Mouse (Mus musculus): ENCODE measurements at regions not wholly inside any gene's neighbourhood (a gene's known extent, or its start where the extent isn't known, plus 50 kb on each side); places are given as distances from the start of the nearest gene placed in this dataset.

DNA sequence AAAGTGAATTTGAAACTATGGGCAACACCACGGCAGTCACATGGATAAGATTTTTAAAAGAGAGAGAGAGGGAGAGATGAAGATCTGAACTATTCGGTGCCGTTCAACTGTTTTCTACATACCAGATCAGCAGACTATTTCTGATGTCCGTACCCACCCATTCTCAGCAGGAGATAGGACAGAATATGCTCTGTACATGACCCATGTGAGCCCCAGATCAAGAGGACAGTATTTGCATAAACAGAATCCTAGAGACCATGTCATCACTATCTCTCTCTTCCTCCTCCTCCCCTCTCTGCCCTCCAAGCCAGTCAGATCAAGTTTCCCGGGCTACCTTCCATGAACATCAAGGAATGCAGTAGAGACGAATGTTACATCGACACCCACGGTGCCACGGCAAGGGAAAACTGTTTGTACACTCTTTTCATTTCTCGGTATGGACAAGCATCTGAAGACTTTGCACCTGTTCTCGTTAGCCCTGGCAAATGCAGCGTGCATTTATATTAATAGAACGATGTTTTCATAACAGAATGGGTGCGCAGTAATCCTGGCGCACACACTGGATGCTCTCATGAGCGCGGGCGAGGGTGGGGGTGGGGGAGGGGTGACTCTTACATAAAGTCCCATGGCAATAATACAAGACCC, 177.7 kb downstream of the Rps12 start:
- Histone ChIP-seq H3K9me3 (no peaks in the 10 kb centered on the region), H3K4me2 (no peak overlapping the region), H3K36me3 (no peaks in the 10 kb centered on the region), H3K4me3 (no peak overlapping the region), H3K27ac (replicated peaks) (no peak overlapping the region), H3K9ac (no peak overlapping the region), H3K27me3 (no peaks in the 10 kb centered on the region), H3K4me1 (replicated peaks) (no peaks in the 10 kb centered on the region; the same call in 1 of the 2 replicates)
- WGBS, result 67% methylated on average over 18 of the region's 18 CpGs
- ATAC-seq (ENCODE audit: low read depth), result no peak

DNA sequence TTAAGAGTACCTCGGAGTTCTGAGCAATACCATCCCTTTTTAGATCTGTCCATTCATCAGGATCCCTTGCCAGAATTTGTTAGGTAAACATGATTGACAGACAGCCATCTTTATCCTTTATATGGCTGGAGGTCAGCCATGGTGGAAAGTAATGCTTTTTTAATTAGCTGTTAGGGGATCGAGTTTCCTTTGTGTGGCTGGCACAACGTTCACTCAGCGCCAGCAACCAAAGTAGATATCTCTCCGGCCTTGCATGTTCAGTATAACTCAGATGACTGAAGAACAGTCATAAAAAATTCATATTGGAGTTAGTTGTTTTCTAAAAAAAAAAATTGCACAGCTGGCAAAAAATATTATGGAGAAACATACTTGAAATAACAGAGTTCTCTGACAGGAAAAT, 186.4 kb downstream of the Rps12 start:
- Histone ChIP-seq H3K27me3 (no peaks in the 10 kb centered on the region), H3K4me1 (replicated peaks) (no peaks in the 10 kb centered on the region), H3K27ac (replicated peaks) (no peak overlapping the region), H3K4me2 (no peak overlapping the region), H3K9ac (no peak overlapping the region), H3K9me3 (no peaks in the 10 kb centered on the region), H3K36me3 (no peaks in the 10 kb centered on the region), H3K4me3 (no peak overlapping the region)
- WGBS, result 56% methylated on average over 5 of the region's 5 CpGs
- ATAC-seq (ENCODE audit: low read depth), result no peak

DNA sequence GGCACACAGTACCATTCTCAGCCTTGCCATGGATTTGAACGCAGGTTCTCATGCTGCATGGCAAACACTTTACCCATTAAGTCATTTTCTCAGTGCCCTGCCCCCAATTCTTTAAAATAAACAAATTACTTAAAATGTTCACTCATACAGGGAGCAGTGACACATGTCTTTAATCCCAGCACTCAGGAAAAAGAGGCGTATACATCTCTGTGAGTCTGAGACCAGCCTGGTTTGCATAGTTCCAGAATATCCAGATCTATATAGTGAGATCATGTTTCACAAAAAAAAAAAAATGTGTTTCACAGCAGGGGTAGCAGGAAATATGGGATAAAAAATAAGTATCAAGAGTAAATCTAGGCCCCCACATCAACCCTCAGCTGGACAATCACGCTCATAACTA, 191.5 kb downstream of the Rps12 start:
- WGBS, result 89% methylated on average over 3 of the region's 3 CpGs
- Histone ChIP-seq H3K9ac (no peak overlapping the region), H3K4me2 (no peak overlapping the region), H3K9me3 (no peaks in the 10 kb centered on the region), H3K27me3 (no peaks in the 10 kb centered on the region), H3K27ac (replicated peaks) (no peak overlapping the region), H3K36me3 (no peaks in the 10 kb centered on the region), H3K4me1 (replicated peaks) (no peaks in the 10 kb centered on the region), H3K4me3 (no peak overlapping the region)
- ATAC-seq (ENCODE audit: low read depth), result no peak

DNA sequence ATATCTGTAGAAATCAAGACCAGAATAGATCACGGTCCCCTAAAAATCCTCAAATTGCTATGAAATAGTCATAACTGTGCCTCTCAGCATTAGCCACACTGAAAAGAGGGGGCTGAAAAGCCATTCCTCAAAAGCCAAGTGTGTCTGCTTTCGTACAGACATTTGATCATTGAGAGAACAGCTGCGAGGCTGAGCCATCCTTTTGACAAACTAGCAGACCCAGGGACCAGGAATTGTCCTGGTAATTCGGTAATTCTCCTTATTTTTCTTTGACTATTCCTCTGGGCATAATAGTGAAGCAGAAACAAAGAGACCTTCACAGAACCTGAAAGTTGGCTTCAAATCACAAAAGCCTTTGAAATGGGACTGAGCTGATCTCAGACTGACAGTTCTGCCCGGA, 206.8 kb downstream of the Rps12 start:
- Histone ChIP-seq H3K9ac (no peak overlapping the region), H3K4me1 (replicated peaks) (no peaks in the 10 kb centered on the region), H3K27me3 (no peaks in the 10 kb centered on the region), H3K4me2 (no peak overlapping the region), H3K9me3 (no peaks in the 10 kb centered on the region), H3K27ac (replicated peaks) (no peak overlapping the region), H3K4me3 (no peak overlapping the region), H3K36me3 (no peaks in the 10 kb centered on the region)
- ATAC-seq (ENCODE audit: low read depth), result no peak
- 63% methylated on average over 5 of the region's 5 CpGs for WGBS

DNA sequence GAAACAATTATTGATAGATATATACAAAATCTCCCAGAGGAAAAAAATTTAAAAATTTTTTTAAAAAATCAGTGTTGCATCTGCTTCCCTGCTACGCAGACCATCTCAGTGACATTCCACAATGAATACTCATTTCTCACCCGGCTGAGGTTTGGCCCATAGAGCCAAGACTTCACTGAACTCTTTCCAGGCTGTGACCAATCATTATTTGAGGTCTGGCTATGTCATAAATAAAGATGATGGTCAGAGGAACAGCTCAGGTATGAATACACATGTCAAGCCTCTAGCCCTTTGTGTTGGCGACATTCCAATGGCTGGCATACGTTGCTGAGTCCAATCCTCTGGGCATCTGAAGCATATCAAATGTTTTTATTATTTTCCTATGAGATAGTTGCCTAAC, 216.1 kb downstream of the Rps12 start:
- ATAC-seq (ENCODE audit: low read depth), result no peak
- 85% methylated on average over 4 of the region's 4 CpGs for WGBS
- Histone ChIP-seq H3K4me3 (no peak overlapping the region), H3K9ac (no peak overlapping the region), H3K27me3 (no peaks in the 10 kb centered on the region), H3K4me1 (replicated peaks) (no peaks in the 10 kb centered on the region), H3K36me3 (no peaks in the 10 kb centered on the region), H3K27ac (replicated peaks) (no peak overlapping the region), H3K4me2 (no peak overlapping the region), H3K9me3 (no peaks in the 10 kb centered on the region)

DNA sequence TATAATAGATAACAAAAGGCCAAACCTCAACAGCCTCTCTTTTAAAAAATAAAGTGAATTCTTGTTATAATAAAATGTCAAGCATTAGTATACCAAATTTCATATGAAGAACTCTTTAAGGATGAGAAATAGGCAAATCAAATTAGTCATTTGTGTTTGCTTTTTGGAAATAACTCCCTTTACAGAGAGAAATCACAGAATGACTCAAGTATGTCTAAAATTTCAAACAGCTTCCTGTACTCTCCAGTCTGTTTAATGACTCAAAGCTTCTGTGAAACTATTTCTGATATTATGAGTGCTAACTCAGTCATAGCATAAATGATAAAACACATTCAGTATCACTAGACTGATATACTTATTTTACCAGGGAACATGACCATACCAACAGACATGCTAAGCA, 217.7 kb downstream of the Rps12 start:
- no peak overlapping the region for H3K4me3 ChIP-seq
- ATAC-seq (ENCODE audit: low read depth), result no peak
- no peak overlapping the region for H3K9ac ChIP-seq
- H3K27me3 ChIP-seq, result no peaks in the 10 kb centered on the region
- H3K27ac ChIP-seq (replicated peaks), result no peak overlapping the region
- H3K4me1 ChIP-seq (replicated peaks), result no peaks in the 10 kb centered on the region
- H3K4me2 ChIP-seq, result no peak overlapping the region
- H3K36me3 ChIP-seq, result no peaks in the 10 kb centered on the region
- no peaks in the 10 kb centered on the region for H3K9me3 ChIP-seq

DNA sequence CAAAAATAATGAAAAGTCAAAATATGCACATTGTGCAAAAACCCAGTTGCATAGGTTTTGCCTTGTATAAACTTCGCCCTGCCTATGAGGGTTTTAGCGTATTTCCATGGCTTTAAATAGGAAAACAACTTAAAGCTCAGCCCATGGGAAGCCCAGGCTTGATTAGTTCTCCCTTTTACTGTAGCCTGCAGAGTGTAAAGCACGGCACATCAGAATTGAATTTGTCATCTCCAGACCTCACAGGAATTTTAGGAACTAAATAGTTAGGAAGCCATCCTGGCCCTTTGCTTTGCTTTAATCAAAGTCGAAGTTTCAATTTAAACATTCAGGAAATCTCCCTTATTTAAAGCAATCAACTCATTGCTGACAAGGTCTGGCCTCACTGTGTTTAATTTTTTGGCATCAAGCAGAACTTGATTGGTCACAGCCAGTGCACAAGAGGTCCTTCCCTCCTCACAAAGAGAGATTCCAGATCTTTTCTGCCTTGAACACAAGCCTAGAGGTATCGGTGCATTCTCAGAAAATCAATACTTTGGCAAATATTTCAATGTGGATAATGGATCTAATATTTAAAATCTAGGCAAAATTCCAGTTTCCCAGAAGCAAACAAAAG, 211.8 kb upstream of the Eya4 start:
- WGBS, result 90% methylated on average over 5 of the region's 5 CpGs
- H3K27me3 ChIP-seq, result no peaks in the 10 kb centered on the region
- no peak for ATAC-seq (ENCODE audit: low read depth)

DNA sequence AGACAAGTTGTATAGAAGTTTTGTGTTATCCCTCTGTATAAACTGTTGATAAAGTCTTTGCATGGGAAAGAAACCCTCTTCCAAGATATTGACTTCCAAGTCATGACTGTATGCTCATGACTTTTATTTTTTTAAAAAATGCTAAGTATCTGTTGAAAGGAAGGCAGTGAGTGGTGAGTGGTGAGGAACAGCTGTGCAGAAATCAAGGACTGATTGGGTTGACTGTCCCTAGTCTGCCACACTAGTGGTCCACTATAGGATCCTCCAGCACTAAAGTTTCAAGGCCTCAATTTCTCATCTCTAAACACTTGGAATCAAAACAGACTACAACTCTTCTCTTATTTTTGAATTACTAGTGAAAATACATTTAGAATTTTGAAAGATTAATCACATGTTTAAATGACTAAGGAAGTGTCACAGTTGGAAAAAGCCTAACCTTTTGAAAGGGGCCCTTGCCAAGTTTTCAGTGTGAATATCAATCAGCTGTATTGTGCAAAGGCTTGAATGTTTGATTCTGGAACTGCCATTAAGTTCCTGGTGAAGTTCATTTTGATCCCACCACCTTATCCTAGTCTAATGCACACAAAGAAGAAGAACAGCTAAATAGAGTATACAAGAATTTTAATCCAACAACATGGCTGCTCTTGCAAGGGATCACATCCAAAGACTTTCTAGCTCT, 209.5 kb upstream of the Eya4 start:
- Histone ChIP-seq H3K4me3 (no peak overlapping the region), H3K9ac (no peak overlapping the region), H3K27ac (replicated peaks) (no peak overlapping the region), H3K4me2 (no peak overlapping the region), H3K27me3 (no peaks in the 10 kb centered on the region), H3K9me3 (no peaks in the 10 kb centered on the region), H3K4me1 (replicated peaks) (no peaks in the 10 kb centered on the region), H3K36me3 (no peaks in the 10 kb centered on the region)
- ATAC-seq (ENCODE audit: low read depth), result no peak

More for the DNA sequence above, 211.8 kb upstream of the Eya4 start:
- Histone ChIP-seq H3K4me1 (replicated peaks) (no peaks in the 10 kb centered on the region), H3K4me3 (no peak overlapping the region), H3K4me2 (no peak overlapping the region), H3K9ac (no peak overlapping the region), H3K27ac (replicated peaks) (no peak overlapping the region), H3K9me3 (no peaks in the 10 kb centered on the region), H3K36me3 (no peaks in the 10 kb centered on the region)

DNA sequence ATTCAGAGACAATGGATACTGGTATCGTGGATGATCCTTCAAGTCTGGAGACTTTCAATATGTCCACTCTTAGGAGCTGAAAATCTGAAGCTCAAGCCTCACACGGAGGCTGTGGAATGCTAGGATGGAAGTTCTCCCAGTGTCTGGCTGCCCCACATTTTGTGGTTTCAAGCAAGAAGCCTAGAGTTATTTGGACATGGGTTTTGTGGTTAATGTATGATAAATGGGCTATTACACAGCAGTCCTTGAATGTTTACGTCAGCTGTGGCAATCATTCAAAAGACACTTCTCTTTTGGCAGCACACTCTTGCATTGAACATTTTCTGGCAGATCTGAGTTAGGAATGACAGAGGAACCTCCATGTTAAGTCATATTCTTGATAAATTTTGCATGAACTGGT, 207.2 kb upstream of the Eya4 start:
- Histone ChIP-seq H3K4me2 (no peak overlapping the region), H3K27me3 (no peaks in the 10 kb centered on the region), H3K9ac (no peak overlapping the region), H3K36me3 (no peaks in the 10 kb centered on the region), H3K27ac (replicated peaks) (no peak overlapping the region), H3K9me3 (no peaks in the 10 kb centered on the region), H3K4me3 (no peak overlapping the region), H3K4me1 (replicated peaks) (no peaks in the 10 kb centered on the region)
- 81% methylated on average over 3 of the region's 3 CpGs for WGBS
- no peak for ATAC-seq (ENCODE audit: low read depth)

DNA sequence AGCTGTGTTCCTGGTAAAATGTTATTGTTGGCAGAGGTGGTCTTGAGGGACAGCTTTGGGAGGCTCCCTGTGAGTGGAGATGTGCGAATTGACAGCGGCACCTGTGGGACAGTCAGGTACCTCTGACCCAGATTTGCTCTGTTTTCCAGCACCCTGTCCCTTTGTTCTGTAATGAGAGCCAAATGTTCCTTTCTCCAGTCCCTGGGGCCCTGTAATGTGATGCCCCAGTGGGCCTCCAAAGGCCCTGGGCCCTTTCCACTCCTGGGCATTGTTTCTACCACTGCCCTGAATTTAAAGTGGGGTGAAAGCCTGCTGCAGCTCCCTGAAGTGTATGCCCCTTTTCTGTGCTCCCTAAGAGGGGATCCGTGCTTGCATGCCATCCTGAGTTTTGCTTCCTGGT, 198.6 kb upstream of the Eya4 start:
- H3K27me3 ChIP-seq, result no peaks in the 10 kb centered on the region
- no peaks in the 10 kb centered on the region for H3K9me3 ChIP-seq
- no peak; the same call in 1 of the 2 replicates for ATAC-seq (ENCODE audit: low read depth)
- H3K27ac ChIP-seq (replicated peaks), result no peak overlapping the region
- H3K4me1 ChIP-seq (replicated peaks), result peaks cover 6% of the 10 kb centered on the region
- no peak overlapping the region for H3K4me2 ChIP-seq
- no peak overlapping the region for H3K4me3 ChIP-seq
- no peaks in the 10 kb centered on the region for H3K36me3 ChIP-seq
- H3K9ac ChIP-seq, result no peak overlapping the region
- WGBS, result 30% methylated on average over 3 of the region's 3 CpGs

DNA sequence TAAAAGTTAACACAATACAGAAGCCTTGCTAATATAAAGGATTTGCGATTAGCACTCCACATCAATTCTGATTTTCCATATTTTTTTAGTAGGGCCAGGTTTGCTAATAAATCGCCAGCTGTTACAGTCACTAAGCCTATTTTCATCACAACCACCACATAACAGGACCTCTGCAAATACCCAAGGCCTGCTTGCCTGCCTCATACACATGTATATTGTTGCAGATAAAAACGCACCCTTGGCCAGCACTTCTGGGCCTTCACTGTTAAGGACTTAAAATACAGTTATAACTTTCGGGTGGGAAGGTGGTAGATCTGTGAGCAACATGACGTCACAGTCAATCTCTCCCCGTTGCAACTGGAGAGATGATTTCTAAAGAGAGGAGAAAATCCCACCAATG, 197.7 kb upstream of the Eya4 start:
- H3K9ac ChIP-seq, result no peak overlapping the region
- no peaks in the 10 kb centered on the region for H3K27me3 ChIP-seq
- peaks cover 6% of the 10 kb centered on the region for H3K4me1 ChIP-seq (replicated peaks)
- H3K9me3 ChIP-seq, result no peaks in the 10 kb centered on the region
- WGBS, result 83% methylated on average over 6 of the region's 6 CpGs
- H3K4me3 ChIP-seq, result no peak overlapping the region
- H3K36me3 ChIP-seq, result no peaks in the 10 kb centered on the region
- no peak overlapping the region for H3K4me2 ChIP-seq
- no peak overlapping the region for H3K27ac ChIP-seq (replicated peaks)
- no peak for ATAC-seq (ENCODE audit: low read depth)

DNA sequence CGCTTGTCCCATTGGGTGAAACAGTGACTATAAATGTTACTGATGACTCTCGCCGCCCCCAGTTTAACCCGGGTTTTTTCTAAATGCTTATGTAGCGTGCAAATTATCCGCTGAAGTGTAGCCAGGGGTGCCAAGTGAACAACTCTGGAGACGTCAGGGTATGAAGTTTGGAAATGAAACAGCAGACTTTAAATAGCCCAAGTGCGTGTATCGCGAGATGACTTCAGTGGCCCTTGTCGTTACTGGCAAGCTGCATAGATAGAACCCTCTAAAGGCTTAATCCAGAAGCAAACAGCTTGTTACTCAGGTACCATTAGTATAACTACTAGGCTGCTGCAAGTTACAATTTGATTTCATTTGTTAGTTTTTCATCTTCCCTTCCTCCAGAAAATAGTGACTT, 192.1 kb upstream of the Eya4 start:
- Histone ChIP-seq H3K36me3 (no peaks in the 10 kb centered on the region), H3K4me1 (replicated peaks) (0 out of 2 replicates have a peak, but pooled peaks cover 4% of the 10 kb centered on the region), H3K9me3 (no peaks in the 10 kb centered on the region), H3K27me3 (no peaks in the 10 kb centered on the region), H3K4me3 (no peak overlapping the region), H3K9ac (no peak overlapping the region), H3K27ac (replicated peaks) (no peak overlapping the region), H3K4me2 (no peak overlapping the region)
- no peak for ATAC-seq (ENCODE audit: low read depth)
- WGBS, result 67% methylated on average over 11 of the region's 11 CpGs

DNA sequence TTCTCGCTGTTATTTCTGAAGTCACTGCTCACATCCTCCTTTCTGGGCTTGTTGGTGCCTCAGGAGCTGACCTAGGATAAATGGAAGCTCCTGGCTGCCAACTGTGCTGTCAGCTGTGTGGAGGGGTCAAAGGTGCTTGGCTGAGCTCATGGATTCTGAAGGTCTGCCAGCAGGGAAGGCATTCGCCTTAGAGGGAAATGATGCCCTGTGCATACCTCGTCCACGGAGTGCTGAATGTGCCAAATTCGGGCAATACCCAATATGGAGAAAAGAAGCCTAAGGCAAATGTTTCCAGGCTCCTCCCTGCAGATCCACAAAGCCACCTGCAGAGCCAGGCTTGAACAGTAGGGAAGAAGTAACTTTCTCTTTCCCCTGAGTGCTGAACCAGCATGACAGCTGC, 191.3 kb upstream of the Eya4 start:
- Histone ChIP-seq H3K4me3 (no peak overlapping the region), H3K27me3 (no peaks in the 10 kb centered on the region), H3K4me1 (replicated peaks) (0 out of 2 replicates have a peak, but pooled peaks cover 4% of the 10 kb centered on the region), H3K4me2 (no peak overlapping the region), H3K9ac (no peak overlapping the region), H3K27ac (replicated peaks) (no peak overlapping the region), H3K9me3 (no peaks in the 10 kb centered on the region), H3K36me3 (no peaks in the 10 kb centered on the region)
- no peak for ATAC-seq (ENCODE audit: low read depth)
- 40% methylated on average over 5 of the region's 5 CpGs for WGBS
